Mouse (Mus musculus) stomach, embryonic 15.5 days (tissue): ENCODE results near the gene Noto. TPM values are rescaled to one million over a fixed set of nuclear protein-coding genes. Genes with fewer than 3 reads are reported as not detected.
A peak's percentile ranks its signal among the peaks of the same experiment; 100 is the strongest.

Experiments
- ATAC-seq: fragments of 200-750 bp; cut with Nextera tagmentation; 2 replicates; pipeline ENCODE4 v1.8.0; 2017; ENCODE audit warnings: low read depth, moderate number of reproducible peaks, moderate TSS enrichment; ENCODE audit not compliant: insufficient read depth, low FRiP score
- H3K27ac ChIP-seq: fragments of 300-500 bp; sonication (generic); 2 replicates; pipeline ENCODE4 v1.5.1; 2015; ENCODE audit warnings: mild to moderate bottlenecking, inconsistent platforms
- H3K27me3 ChIP-seq: fragments of 300-500 bp; sonication (generic); replicated peaks from 2 replicates; pipeline ENCODE4 v1.6.1; 2015; ENCODE audit warnings: inconsistent platforms
- H3K36me3 ChIP-seq: fragments of 300-500 bp; sonication (generic); 2 replicates; pipeline ENCODE4 v1.6.1; 2015; ENCODE audit warnings: inconsistent platforms
- H3K4me1 ChIP-seq: fragments of 300-500 bp; sonication (generic); 2 replicates; pipeline ENCODE4 v1.6.1; 2015; ENCODE audit warnings: inconsistent platforms
- H3K4me2 ChIP-seq: fragments of 300-500 bp; sonication (generic); 2 replicates; pipeline ENCODE4 v1.6.1; 2015; ENCODE audit warnings: mild to moderate bottlenecking, inconsistent platforms
- H3K4me3 ChIP-seq: fragments of 300-500 bp; sonication (generic); replicated peaks from 2 replicates; pipeline ENCODE4 v1.5.1; 2015; ENCODE audit warnings: inconsistent platforms
- H3K9ac ChIP-seq: fragments of 300-500 bp; sonication (generic); 2 replicates; pipeline ENCODE4 v1.6.1; 2015; ENCODE audit warnings: inconsistent platforms
- H3K9me3 ChIP-seq: fragments of 300-500 bp; sonication (generic); 2 replicates; pipeline ENCODE4 v1.6.1; 2016; ENCODE audit warnings: inconsistent platforms
- WGBS: fragments of 180-500 bp; shearing (Covaris S2); methylation state at CpG from one replicate; pipeline ENCODE4 v1.1.7; 2015; 5-methylcytosine and 5-hydroxymethylcytosine counted together
- polyA plus RNA-seq: library from polyadenylated mRNA; unstranded; fragments of >200 nt; fragmentation: Nextera tagmentation; extraction: Ambion mirVana; gene quantifications from 2 replicates; pipeline ENCODE4 v1.2.1, GENCODE M21; 2015

The Noto gene
- polyA plus RNA-seq, 1 experiment from 2014 or later, result not detected

DNA sequence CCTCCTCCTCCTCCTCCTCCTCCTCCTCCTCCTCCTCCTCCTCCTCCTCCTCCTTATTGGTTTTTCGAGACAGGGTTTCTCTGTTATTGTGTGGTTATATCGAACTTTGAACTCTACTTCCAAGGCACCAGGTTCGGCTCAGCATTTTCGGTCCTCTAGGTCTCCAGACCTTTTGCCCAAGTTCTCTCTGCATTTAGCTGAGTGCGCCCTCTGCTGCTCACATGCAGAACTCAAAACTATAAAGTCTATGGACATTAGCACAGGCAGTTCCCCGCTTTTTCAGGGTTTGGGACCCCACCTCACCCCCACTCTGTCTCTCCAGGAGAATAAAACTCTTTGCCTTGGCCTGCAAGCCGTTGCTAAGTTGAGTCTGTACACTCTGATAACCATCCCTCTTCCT, 31.9 kb upstream of the Noto start:
- Histone ChIP-seq H3K27ac (no peak overlapping the region), H3K4me1 (no peaks in the 10 kb centered on the region), H3K9me3 (no peaks in the 10 kb centered on the region), H3K9ac (no peak overlapping the region), H3K36me3 (no peaks in the 10 kb centered on the region), H3K4me2 (no peak overlapping the region), H3K27me3 (no peaks in the 10 kb centered on the region), H3K4me3 (no peak overlapping the region)
- no peak for ATAC-seq
- WGBS, result 22% methylated on average over 7 of the region's 7 CpGs

GRCm38 (mm10) chr6:85395360-85395759, 28.3 kb upstream of the Noto start:
- no peaks in the 10 kb centered on the region for H3K36me3 ChIP-seq
- 78% methylated on average over 2 of the region's 2 CpGs for WGBS
- ATAC-seq, result no peak

DNA sequence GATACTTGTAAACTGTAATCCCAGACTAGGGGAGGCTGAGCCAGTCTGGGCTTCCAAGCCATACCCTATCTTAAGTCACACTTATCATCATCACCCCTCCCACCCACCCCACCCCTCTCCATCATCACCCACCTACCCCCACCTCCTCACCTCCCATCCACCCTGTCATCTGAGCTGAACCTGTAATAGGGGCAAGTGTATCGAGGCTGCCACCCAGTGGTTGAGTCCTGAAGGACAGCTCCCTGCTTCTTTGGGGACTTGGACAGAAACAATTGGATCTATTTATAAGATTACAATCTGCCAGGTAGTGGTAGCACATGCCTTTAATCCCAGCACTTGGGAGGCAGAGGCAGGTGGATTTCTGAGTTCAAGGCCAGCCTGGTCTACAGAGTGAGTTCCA, 26.5 kb upstream of the Noto start:
- no peaks in the 10 kb centered on the region for H3K36me3 ChIP-seq
- H3K9me3 ChIP-seq, result no peaks in the 10 kb centered on the region
- ATAC-seq, result no peak
- no peak overlapping the region for H3K9ac ChIP-seq
- no peaks in the 10 kb centered on the region for H3K27me3 ChIP-seq
- H3K4me1 ChIP-seq, result no peaks in the 10 kb centered on the region
- H3K4me3 ChIP-seq, result no peak overlapping the region
- no peak overlapping the region for H3K27ac ChIP-seq
- WGBS, result 22% methylated on average over 1 of the region's 1 CpGs
- H3K4me2 ChIP-seq, result no peak overlapping the region

More at GRCm38 (mm10) chr6:85395360-85395759, 28.3 kb upstream of the Noto start:
- Histone ChIP-seq H3K27ac (no peak overlapping the region), H3K9me3 (no peaks in the 10 kb centered on the region), H3K9ac (no peak overlapping the region), H3K4me2 (no peak overlapping the region), H3K27me3 (no peaks in the 10 kb centered on the region), H3K4me1 (no peaks in the 10 kb centered on the region), H3K4me3 (no peak overlapping the region)

DNA sequence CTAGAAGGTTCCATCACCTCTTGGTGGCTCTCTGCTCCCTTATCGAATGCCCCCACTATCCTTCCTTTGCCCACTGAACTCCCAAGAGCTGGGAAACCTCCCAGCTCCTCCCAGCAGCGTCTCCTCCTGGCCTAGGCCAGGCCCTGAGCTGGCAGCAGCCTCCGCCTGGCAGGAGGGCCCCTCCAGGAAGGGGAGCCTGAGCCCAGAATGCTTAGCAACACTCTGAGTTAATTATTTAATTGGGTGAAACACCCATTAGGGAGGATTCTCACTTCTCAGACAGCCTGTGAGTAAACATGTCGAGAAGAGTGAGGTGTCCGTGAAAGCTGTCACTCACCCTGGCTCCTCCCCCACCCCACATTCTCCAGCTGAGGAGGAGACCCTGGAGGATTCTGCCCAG, 24.0 kb upstream of the Noto start:
- Histone ChIP-seq H3K36me3 (no peaks in the 10 kb centered on the region), H3K9me3 (no peaks in the 10 kb centered on the region), H3K4me1 (no peaks in the 10 kb centered on the region), H3K27me3 (no peaks in the 10 kb centered on the region), H3K4me3 (no peak overlapping the region), H3K9ac (no peak overlapping the region), H3K27ac (no peak overlapping the region), H3K4me2 (no peak overlapping the region)
- WGBS, result 31% methylated on average over 5 of the region's 5 CpGs
- ATAC-seq, result no peak

DNA sequence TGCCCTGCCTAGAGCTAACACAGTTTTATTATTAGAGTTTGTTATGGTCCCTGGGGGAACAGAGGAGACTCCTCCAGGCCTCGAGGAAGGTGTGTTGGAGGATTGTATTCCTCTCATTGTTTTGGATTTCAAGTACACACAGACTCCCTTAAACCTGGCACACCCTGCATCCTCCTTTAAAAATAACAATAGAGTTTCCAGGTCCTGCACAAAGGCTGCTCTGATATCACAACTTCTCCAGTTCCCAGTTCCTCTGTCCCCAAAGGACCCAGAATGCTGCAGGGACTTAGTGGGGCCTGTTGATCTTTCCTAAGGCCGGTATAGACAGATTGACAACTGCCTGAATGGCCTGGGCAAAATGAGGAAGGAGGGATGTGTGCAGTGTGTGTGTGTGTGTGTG, 21.1 kb upstream of the Noto start:
- WGBS, result 48% methylated on average over 2 of the region's 2 CpGs

DNA sequence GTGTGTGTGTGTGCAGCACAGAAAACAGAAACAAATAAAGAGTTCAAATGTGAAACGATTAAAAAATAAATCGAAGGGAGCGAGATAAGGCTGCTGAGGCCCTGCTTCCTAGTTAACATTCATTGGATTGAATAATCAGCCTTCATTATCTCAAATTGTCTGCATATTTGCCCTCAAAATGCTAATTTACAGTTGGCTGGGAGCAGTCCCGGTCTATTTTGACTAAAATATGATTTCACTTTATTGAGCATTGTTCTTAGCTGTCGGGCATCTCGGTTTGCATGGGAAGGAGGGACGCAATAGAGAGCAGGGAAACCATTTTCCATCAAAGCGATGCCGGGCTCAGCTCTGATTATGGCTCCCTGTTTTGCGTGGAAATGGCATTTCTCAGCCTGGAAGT, 20.6 kb upstream of the Noto start:
- Histone ChIP-seq H3K4me2 (no peak overlapping the region), H3K9me3 (no peaks in the 10 kb centered on the region), H3K27ac (no peak overlapping the region), H3K4me1 (no peaks in the 10 kb centered on the region), H3K9ac (no peak overlapping the region), H3K4me3 (no peak overlapping the region), H3K27me3 (peaks cover 9% of the 10 kb centered on the region), H3K36me3 (no peaks in the 10 kb centered on the region)
- no peak for ATAC-seq
- 71% methylated on average over 10 of the region's 10 CpGs for WGBS

More for the DNA sequence above, 21.1 kb upstream of the Noto start:
- no peaks in the 10 kb centered on the region for H3K9me3 ChIP-seq
- ATAC-seq, result no peak
- H3K9ac ChIP-seq, result no peak overlapping the region
- H3K27me3 ChIP-seq, result peaks cover 4% of the 10 kb centered on the region
- H3K4me2 ChIP-seq, result no peak overlapping the region
- no peaks in the 10 kb centered on the region for H3K36me3 ChIP-seq
- no peak overlapping the region for H3K4me3 ChIP-seq
- no peak overlapping the region for H3K27ac ChIP-seq
- H3K4me1 ChIP-seq, result no peaks in the 10 kb centered on the region

DNA sequence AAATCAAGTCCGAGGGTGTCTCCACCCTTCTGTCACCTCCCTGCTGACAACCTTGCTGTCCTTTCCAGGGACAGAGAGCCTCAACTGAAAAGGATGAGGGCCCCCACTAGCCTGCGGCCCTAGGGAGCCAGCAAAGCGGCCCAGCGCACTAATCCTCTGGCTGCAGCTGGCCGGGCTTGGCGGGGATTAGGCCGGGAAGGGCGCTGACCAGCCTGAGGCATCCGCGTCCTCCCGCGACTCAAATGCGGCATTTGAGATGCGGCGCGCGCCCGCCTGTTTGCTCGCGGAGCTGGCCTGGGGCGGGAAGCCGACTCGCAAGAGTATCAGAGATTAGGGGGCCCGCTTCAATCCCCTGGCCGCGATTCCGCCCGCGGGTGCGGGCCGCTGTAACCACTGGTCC, 14.7 kb upstream of the Noto start:
- Histone ChIP-seq H3K36me3 (no peaks in the 10 kb centered on the region), H3K4me1 (no peaks in the 10 kb centered on the region), H3K4me2 (peak overlapping the region; percentile 34), H3K9me3 (no peaks in the 10 kb centered on the region), H3K27me3 (peaks cover 34% of the 10 kb centered on the region), H3K9ac (no peak overlapping the region), H3K4me3 (peak overlapping the region; percentile 15), H3K27ac (no peak overlapping the region)
- WGBS, result 2% methylated on average over 31 of the region's 31 CpGs
- no peak for ATAC-seq

DNA sequence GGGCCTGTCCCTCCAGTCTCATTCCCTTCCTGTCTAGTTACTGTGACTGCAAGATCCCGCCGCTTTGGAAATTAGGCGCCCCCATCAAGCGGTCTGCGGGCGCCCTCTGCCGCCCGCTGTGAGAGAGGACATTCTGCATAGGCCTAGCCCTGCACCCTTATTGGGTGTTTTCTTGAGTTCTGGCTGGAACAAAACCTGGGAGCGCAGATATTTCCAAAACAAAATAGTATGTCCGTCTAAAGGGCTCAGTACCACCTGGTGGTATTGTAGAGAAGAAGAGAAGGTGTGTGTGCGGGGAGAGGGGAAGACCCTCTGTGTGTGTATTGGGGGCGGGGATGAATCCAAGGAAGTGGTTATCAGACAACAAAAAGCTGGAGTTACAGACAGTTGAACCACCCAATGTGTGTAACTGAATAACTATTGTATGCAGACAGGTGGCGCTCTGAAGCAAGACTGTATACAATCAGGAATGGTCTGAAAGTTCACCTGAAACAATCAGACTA, 12.9 kb upstream of the Noto start:
- no peaks in the 10 kb centered on the region for H3K36me3 ChIP-seq
- H3K4me3 ChIP-seq, result no peak overlapping the region
- WGBS, result 10% methylated on average over 13 of the region's 13 CpGs
- peaks cover 34% of the 10 kb centered on the region for H3K27me3 ChIP-seq
- H3K9ac ChIP-seq, result no peak overlapping the region
- H3K27ac ChIP-seq, result no peak overlapping the region
- H3K9me3 ChIP-seq, result no peaks in the 10 kb centered on the region
- no peaks in the 10 kb centered on the region for H3K4me1 ChIP-seq
- H3K4me2 ChIP-seq, result no peak overlapping the region
- ATAC-seq, result peak; percentile 61; the same call in 1 of the 2 replicates

DNA sequence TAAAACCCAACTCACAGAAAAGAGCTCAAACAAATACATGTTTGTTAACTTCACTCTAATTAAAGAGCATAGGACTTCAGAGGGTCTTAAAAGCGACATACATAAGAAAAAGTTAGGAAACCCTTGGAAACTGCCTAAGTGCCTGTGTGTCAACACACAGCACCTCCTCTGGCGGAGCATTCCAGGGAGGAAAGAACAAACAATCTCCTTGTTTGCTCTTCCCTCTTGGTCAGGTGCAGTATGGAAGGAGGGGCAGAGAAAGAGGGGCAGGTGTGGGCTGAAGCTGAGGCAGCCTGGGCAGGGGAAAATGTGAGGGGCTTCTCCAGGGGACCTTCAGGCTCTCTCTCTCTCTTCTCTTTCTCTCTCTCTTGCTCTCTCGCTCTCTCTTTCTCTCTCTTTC, 7.9 kb upstream of the Noto start:
- Histone ChIP-seq H3K9ac (no peak overlapping the region), H3K27ac (no peak overlapping the region), H3K27me3 (no peaks in the 10 kb centered on the region), H3K4me3 (no peak overlapping the region), H3K4me2 (no peak overlapping the region), H3K36me3 (no peaks in the 10 kb centered on the region), H3K4me1 (no peaks in the 10 kb centered on the region), H3K9me3 (no peaks in the 10 kb centered on the region)
- peak; percentile 65; the same call in 1 of the 2 replicates for ATAC-seq
- WGBS, result 38% methylated on average over 3 of the region's 3 CpGs

- 0 out of 2 replicates have a peak, but pooled peaks cover 5% of the 10 kb centered on the region for H3K4me1 ChIP-seq
- WGBS, result 78% methylated on average over 2 of the region's 2 CpGs
- H3K4me2 ChIP-seq, result no peak overlapping the region
- no peak overlapping the region for H3K9ac ChIP-seq
- H3K27ac ChIP-seq, result no peak overlapping the region
- H3K27me3 ChIP-seq, result peaks cover 9% of the 10 kb centered on the region
- H3K36me3 ChIP-seq, result no peaks in the 10 kb centered on the region
- H3K9me3 ChIP-seq, result no peaks in the 10 kb centered on the region
- no peak for ATAC-seq
- no peak overlapping the region for H3K4me3 ChIP-seq
Observed at GRCm38 (mm10) chr6:85419150-85419549, 4.5 kb upstream of the Noto start.

DNA sequence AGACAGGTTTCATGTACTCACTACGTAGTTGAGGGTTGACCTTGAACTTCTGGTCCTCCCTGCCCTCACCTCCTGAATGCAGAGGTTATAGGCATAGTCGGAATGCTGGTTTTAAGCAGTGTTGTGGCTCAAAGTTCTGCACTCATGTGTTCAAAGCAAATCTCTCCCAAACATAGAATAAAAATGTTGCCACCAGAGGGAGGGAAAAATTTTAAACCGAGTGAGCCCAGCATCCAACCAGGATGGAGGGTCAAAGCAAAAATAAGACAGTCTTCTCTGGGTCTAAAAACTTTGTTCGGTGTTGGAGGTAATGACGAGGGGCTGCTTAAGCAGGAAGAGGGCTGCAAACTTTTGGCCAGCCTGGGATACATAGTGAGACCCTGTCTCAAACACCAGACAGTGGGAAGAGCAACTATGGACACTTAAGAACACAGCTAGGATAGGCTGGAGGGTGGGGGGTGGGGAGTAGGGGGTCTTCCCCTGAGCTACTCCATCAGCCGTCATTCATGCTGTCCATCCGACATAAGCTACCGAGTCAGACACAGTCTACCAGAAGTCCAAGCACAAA, 7.7 kb downstream of the Noto start:
- ATAC-seq, result no peak; the same call in 1 of the 2 replicates
- H3K27ac ChIP-seq, result no peak overlapping the region
- H3K4me3 ChIP-seq, result peak overlapping the region; percentile 94
- H3K36me3 ChIP-seq, result no peaks in the 10 kb centered on the region
- 41% methylated on average over 8 of the region's 8 CpGs for WGBS
- no peaks in the 10 kb centered on the region for H3K9me3 ChIP-seq
- peak overlapping the region; percentile 82 for H3K4me2 ChIP-seq
- peak overlapping the region; percentile 64; the same call in 1 of the 2 replicates for H3K9ac ChIP-seq
- H3K27me3 ChIP-seq, result 0 out of 2 replicates have a peak, but pooled peaks cover 2% of the 10 kb centered on the region
- peaks cover 6% of the 10 kb centered on the region; the same call in 1 of the 2 replicates for H3K4me1 ChIP-seq

- ATAC-seq, result peak; percentile 89
Observed at GRCm38 (mm10) chr6:85431842-85432431, 8.3 kb downstream of the Noto start, which contains the start of gene Smyd5. Gene Smyd5 (plus strand): TSS chr6:85431989.

More at GRCm38 (mm10) chr6:85431842-85432431, 8.3 kb downstream of the Noto start, which contains the start of gene Smyd5:
- H3K4me3 ChIP-seq, result peak within 1 kb of the TSS; percentile 94
- peak within 1 kb of the TSS; percentile 64 for H3K9ac ChIP-seq
- no peaks in the 10 kb centered on the region for H3K9me3 ChIP-seq
- peaks cover 6% of the 10 kb centered on the region; the same call in 1 of the 2 replicates for H3K4me1 ChIP-seq
- no peak within 1 kb of the TSS for H3K27ac ChIP-seq
- H3K36me3 ChIP-seq, result no peaks in the 10 kb centered on the region
- peak within 1 kb of the TSS; percentile 82 for H3K4me2 ChIP-seq
- H3K27me3 ChIP-seq, result no peaks in the 10 kb centered on the region
- under 1% methylated on average over 39 of the region's 39 CpGs for WGBS
